Mouse (Mus musculus) left cerebral cortex, adult 2 months (tissue): Measurements from ENCODE around the gene Paxip1. TPM values are rescaled to one million over a fixed set of nuclear protein-coding genes. Genes with fewer than 3 reads are reported as not detected.

Source experiments
- DNase-seq, 2 experiments: peaks; one replicate each; pipeline ENCODE4 v3.0.0; 2021 to 2022; ENCODE audit warnings: low spot score in 2 of 2, mixed read lengths in 1 of 2; ENCODE audit errors: extremely low spot score in 1 of 2
- H3K27ac ChIP-seq: fragments of 200-600 bp; 2 replicates; pipeline ENCODE4 v1.8.1; 2022
- H3K4me3 ChIP-seq: fragments of 200-600 bp; 2 replicates; pipeline ENCODE4 v1.8.1; 2022
- CTCF ChIP-seq: fragments of 200-600 bp; IDR thresholded peaks from 2 replicates; pipeline ENCODE4 v1.8.1; 2022; ENCODE audit warnings: antibody characterized with exemption, mild to moderate bottlenecking, moderate library complexity
- intact Hi-C: fragments of 180-260 bp; cut with DNase I; formaldehyde crosslinking; loops from one replicate; pipeline ENCODE4 v1.15.1; 2025
- total RNA-seq, 2 experiments: library from RNA; stranded (reverse); gene quantifications; 2 replicates each; pipeline ENCODE4 v1.2.3; 2021

The Paxip1 gene
- total RNA-seq, 2 experiments from 2014 or later, result 48.9 to 50.6 TPM

DNA sequence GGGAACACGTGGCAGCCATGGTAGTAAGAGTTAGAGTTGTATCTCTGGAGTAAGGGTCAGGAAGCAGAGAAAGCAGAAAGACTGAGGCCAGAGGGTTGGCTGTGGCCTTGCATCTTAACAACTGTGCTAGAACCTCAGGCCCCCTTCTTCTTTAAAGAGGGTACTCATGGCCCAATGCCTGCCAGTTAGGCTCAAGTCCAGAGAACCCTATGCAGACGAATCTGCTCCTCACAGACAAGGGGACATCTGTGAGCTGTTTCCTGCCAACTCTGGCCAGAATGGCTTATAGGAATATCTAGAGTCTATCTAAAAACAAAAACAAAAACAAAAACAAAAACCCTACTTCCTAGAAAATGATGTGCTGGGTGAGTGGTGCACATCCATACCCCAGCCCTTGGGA is 72.2 kb downstream of the Paxip1 start:
- no peak overlapping the region for H3K4me3 ChIP-seq
- H3K27ac ChIP-seq, result no peak overlapping the region
- no peak for DNase-seq
- TF ChIP-seq CTCF, result no peak
- intact Hi-C loops, result no loop called here

DNA sequence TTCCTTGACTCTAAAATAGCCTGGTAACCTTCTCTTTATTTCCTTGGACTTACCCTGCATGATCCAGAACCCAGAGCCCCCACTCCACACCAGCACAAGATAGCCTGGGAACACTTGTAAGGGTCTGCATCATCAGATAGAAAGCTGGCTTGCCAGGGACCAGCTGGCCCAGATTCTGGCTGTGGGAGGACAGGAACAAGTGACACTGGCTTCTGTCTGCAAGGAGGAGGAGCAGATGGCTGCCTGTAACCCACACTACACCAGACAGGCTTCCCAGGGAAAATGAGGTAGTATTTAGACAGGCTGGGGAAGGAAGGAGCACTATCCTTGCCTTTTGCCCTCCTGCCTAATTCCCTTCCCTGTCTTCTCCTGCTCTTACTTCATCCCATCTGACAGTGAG is 74.2 kb downstream of the Paxip1 start:
- TF ChIP-seq CTCF, result no peak
- intact Hi-C loops, result no loop called here
- DNase-seq, result peak; percentile 33 to 51
- no peak overlapping the region for H3K4me3 ChIP-seq
- H3K27ac ChIP-seq, result peak overlapping the region; percentile 78

DNA sequence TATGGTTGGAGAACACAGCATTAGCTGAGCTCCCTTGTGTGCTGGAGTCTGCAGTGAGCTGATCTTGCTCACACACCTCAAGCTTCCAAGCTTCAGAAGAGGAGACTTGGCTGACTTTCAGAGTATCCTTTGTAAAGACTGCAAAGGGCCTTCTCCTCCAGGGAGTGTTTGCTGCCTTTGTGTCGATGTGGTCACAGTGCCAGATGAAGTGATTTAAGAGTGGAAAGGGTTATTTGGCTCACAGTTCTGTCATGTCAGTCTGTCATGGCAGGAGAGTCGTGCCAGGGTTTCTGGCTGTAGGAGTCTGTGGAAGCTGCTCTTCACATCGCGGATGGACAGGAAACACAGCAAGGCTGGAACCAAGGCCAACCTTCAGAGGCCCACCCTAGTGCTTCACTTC is 75.5 kb downstream of the Paxip1 start:
- Histone ChIP-seq H3K27ac (0 out of 2 replicates have a peak overlapping the region, but pooled peaks have one; percentile 26), H3K4me3 (no peak overlapping the region)
- intact Hi-C loops, result no loop called here
- no peak for TF ChIP-seq CTCF
- no peak for DNase-seq

DNA sequence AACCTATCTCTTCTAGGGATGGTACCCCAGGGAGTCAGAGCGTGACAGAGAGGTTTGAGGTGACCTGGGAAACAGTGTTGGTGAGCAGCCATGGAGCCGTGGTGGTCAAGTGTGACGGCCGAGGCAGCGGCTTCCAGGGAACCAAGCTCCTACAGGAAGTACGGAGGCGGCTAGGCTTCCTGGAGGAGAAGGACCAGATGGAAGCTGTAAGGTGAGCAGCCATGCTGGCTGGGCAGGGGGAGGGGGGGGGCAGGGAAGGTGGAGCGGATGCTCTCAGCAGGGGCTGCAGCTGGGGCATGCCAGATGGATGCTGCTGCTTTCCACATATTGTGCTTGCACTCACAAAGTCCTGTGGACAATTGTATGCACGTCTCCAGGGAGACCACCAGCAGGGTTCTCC is 77.1 kb downstream of the Paxip1 start:
- DNase-seq, result no peak
- Histone ChIP-seq H3K4me3 (no peak overlapping the region), H3K27ac (no peak overlapping the region)
- intact Hi-C loops, result no loop called here
- TF ChIP-seq CTCF, result no peak

DNA sequence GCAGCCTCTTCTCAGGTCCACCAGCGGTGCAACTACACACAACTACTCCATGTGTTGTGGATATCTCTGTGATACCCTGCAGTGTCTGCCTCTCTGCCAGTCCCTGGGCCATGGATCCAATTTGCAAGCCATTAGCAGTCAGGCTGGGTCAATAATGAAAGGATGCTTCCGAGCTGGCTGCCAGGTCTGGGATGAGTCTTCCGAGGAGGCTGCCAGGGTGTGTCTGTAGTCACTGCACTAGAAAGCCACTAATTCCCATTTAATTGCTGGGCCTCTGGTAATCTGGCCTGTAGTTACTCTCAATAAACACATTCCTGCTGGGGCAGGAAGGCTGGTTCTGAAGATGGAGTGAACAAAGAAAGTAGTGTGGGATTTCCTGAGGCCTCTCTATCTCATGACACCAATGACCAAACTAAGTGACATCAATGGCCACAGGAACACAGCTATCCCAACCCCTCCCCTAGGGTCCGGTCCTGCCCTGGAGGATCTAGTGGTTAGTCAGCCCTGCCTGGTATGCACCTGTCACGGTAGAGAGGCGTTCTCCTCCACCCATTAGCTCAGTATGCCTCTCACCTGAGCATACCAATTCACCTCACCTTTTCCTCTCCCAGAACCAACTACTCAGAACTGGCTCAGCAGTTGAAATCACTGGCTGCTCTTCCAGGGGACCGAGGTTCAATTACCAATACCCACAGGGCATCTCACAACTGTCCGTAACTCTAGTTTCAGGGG is 79.9 kb downstream of the Paxip1 start:
- Histone ChIP-seq H3K27ac (no peak overlapping the region), H3K4me3 (no peak overlapping the region)
- TF ChIP-seq CTCF, result no peak
- no peak for DNase-seq
- intact Hi-C loops, result no loop called here

DNA sequence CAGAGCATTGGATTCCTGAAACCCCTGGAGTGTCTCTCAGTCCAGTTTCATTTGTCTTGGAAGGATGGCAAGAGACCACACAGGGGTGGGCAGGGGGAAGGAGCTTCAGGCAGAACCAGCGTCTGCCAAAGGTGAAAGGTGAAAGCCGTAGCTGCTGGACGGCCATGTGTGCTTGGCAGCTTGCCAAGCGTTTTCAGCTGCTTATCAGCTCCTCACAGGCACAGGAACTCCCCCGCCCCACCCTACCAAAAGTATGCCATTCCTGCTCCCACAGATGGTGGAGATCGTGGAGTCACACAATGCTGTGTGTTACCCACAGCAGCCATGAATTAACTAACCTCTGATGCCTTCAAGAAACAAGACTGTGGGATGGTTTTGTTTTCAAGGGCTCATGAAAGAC is 83.3 kb downstream of the Paxip1 start:
- intact Hi-C loops, result no loop called here
- no peak overlapping the region for H3K27ac ChIP-seq
- DNase-seq, result no peak
- TF ChIP-seq CTCF, result no peak
- H3K4me3 ChIP-seq, result no peak overlapping the region

DNA sequence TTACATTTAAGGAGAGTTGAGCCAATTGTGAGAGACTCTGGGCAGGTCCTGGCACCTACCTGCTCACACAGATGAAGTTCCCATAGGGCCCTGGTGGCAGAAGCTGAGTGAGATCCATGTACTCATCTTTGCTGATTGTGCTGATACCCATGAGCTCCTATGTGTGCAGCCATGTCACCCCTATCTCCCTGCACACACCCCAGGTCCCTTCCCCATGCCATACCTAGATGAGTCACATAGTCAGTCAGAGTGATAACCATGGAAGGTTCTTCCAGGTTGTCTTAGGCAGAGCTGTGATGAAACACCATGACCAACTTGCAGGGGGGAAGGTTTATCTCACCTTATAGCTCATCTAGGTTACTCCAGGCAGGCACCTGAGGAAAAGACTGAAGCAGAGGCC is 84.2 kb downstream of the Paxip1 start:
- no peak overlapping the region for H3K4me3 ChIP-seq
- no peak overlapping the region for H3K27ac ChIP-seq
- TF ChIP-seq CTCF, result no peak
- intact Hi-C loops, result no loop called here
- no peak for DNase-seq

DNA sequence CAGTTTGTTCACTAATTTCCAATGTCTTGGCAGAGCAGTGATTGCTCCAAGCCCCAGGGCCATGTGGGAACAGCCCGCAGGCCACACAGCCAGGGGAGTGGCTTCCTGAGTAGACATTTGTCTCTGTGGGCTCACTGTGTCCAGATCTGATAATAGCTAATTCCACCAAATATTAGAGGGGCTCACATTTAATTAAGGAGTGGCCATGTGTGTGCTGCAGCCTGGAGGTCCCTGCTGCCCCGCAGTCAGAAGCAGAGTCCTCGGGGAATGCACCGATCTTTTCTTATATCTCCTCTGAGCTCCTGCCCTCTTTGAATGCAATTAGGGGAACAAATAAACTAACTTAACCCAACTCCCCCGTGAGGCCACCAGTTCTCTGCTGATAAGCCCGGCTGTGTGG is 84.9 kb downstream of the Paxip1 start:
- H3K27ac ChIP-seq, result no peak overlapping the region
- intact Hi-C loops, result no loop called here
- no peak overlapping the region for H3K4me3 ChIP-seq
- TF ChIP-seq CTCF, result no peak
- no peak for DNase-seq

DNA sequence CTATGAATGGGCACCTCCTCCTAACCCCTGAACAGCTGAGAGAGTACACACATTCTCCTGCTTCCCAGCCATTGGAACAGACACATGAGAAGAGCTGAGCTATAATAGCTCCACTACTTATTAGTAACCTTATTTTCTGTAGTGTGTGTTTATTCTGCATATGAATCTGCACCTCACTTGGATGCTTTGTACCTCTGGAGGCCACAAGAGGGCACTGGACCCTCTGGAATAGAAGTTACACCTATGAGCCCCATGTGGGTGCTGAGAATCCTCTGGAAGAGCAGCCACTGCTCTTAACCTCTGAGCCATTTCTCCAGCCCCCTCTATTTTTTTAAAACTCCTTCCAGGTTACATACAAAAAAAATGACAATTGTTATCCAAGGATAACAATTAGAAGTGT is 86.5 kb downstream of the Paxip1 start:
- no peak for DNase-seq
- intact Hi-C loops, result no loop called here
- no peak overlapping the region for H3K4me3 ChIP-seq
- H3K27ac ChIP-seq, result no peak overlapping the region
- peak; percentile 23 for TF ChIP-seq CTCF

DNA sequence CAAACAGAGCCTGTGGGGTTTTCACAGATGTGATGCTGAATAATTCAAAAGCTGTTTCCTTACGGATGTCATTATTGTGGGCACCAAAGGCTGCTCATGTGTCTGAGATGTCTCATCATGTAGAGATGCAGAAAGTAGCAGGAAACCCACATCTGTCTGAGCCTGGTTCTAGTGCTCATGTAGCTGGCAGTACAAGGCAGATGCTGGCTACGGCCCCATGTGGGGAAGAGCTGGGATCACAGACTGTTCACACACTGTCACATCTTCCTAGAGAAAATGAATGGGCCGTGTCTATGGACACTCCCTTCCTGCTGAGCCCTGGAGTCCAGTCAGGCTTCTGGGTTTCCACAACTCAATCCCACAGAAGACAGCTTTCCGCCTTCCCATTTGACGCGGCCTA is 89.0 kb downstream of the Paxip1 start:
- intact Hi-C loops, result no loop called here
- no peak for TF ChIP-seq CTCF
- Histone ChIP-seq H3K4me3 (no peak overlapping the region), H3K27ac (no peak overlapping the region)
- DNase-seq, result no peak

Other genes starting within 250 kb of the Paxip1 start
- gene Htr5a, start 50.5 kb upstream of the Paxip1 start, total RNA-seq, result 10 to 100 TPM; 14.5 to 14.7 TPM